Mouse (Mus musculus): ENCODE measurements around the gene Taz. TPM values are rescaled to one million over a fixed set of nuclear protein-coding genes. Genes with fewer than 3 reads are reported as not detected.

The Taz gene
- 77.6 and 87.9 TPM in 2 replicates for polyA plus RNA-seq (2015; fragmentation: Nextera tagmentation; extraction: Ambion mirVana)

DNA sequence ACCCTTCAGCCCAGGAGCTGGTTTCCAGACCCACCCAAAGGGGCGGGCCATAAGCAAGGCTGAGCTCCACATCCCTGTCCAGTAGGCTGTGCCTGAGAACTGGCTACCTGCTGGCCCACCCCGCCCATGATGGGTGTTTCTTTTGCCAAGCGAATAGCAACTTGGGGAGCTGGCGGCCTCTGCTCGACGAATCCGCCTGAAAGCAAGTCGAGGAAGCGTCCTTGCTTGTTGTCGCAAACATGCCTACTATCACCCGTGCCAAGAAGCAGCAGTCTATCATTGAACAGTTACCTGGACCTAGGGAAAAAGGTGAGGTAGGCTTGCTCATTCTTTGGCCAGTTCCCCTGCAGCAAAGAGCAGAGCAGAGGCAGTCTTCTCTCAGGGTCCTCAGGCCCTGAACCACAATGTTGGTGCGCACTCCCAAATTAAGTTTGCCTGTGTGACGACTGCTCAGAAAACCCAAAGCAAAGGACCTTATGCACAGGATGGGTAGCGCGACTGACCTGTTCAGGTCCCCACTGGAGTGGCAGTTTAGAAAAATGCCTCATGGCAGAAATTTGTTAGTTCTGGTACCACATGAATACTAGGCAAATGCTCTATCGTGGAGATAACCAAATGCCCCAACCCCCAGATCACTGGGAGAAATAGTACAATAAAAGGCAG is at the start of gene Taz, which contains the start of gene Dnase1l1:
TSS of gene Taz (plus strand) at position 181 of the 663 bp plus-strand sequence.
TSS of gene Dnase1l1 (minus strand) at position 606 of the 663 bp plus-strand sequence.
- peaks cover 3% of the 10 kb centered on the region; the same call in 1 of the 2 replicates for H3K4me1 ChIP-seq (ENCODE audit: control insufficient read depth, insufficient read depth, low read length)
- peak within 1 kb of the TSS; percentile 78 for H3K9ac ChIP-seq (ENCODE audit: low read length)
- WGBS = 18% methylated on average over 16 of the region's 16 CpGs
- no peaks in the 10 kb centered on the region for H3K9me3 ChIP-seq (replicated peaks; ENCODE audit: control insufficient read depth, low read length)
- peak within 1 kb of the TSS; percentile 79 for H3K4me2 ChIP-seq (ENCODE audit: low read depth, low read length)
- no peaks in the 10 kb centered on the region for H3K36me3 ChIP-seq (ENCODE audit: control insufficient read depth, insufficient read depth)
- H3K4me3 ChIP-seq (ENCODE audit: low read length) = peak within 1 kb of the TSS; percentile 67
- H3K27me3 ChIP-seq (ENCODE audit: control insufficient read depth, insufficient read depth, low read length) = no peaks in the 10 kb centered on the region
- H3K27ac ChIP-seq (ENCODE audit: low read length) = peak within 1 kb of the TSS; percentile 93
- peak; percentile 89 for ATAC-seq (replicated peaks; ENCODE audit: extremely low read depth, insufficient read depth, low FRiP score)

DNA sequence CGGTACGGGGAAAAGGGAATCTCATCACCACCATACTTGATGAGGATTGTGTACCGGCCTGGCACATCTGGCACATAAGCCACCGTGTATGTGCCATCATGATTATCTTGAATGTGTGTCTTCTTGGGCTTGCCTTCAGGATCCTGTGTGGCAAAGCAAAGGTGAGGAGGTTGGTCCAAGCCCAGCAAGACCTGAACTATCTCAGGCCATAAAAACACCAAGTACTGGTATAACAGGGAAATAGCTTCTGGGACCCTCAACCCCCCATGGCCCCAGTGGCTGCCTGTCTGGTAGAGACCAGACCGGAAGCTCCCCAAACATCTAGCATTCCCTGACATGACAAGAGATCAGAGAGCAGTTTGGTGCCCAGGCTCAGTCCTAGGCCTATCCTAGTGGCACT is 48.5 kb upstream of the Taz start:
- Histone ChIP-seq H3K4me1 (ENCODE audit: control insufficient read depth, insufficient read depth, low read length) (no peaks in the 10 kb centered on the region), H3K4me2 (ENCODE audit: low read depth, low read length) (no peak overlapping the region), H3K4me3 (ENCODE audit: low read length) (no peak overlapping the region), H3K27ac (ENCODE audit: low read length) (no peak overlapping the region), H3K36me3 (ENCODE audit: control insufficient read depth, insufficient read depth) (peaks cover 80% of the 10 kb centered on the region), H3K9ac (ENCODE audit: low read length) (no peak overlapping the region), H3K9me3 (replicated peaks; ENCODE audit: control insufficient read depth, low read length) (no peaks in the 10 kb centered on the region), H3K27me3 (ENCODE audit: control insufficient read depth, insufficient read depth, low read length) (no peaks in the 10 kb centered on the region)
- ATAC-seq (replicated peaks; ENCODE audit: extremely low read depth, insufficient read depth, low FRiP score) = no peak
- 85% methylated on average over 5 of the region's 5 CpGs for WGBS

DNA sequence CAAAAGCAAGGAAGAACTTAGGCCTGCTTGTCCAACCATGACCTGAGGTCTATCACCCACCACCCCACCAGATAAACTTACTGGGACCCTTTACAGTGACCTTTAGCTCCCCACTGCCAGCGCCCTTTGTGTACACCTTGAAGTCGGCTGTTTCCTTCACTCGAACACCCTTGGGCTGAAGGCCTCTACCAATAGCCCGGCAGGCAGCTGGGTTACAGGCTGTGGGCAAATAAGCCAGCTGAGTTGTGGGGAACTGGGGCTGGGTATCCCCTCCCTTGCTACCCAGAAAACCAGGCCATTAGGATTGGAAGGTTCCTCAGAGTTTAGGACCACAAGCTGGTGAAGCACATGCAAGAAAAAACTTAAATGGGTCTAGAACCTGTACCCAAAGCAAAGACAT is 41.4 kb upstream of the Taz start:
- Histone ChIP-seq H3K4me2 (ENCODE audit: low read depth, low read length) (no peak overlapping the region), H3K4me3 (ENCODE audit: low read length) (no peak overlapping the region), H3K36me3 (ENCODE audit: control insufficient read depth, insufficient read depth) (peaks cover 61% of the 10 kb centered on the region), H3K4me1 (ENCODE audit: control insufficient read depth, insufficient read depth, low read length) (peaks cover 7% of the 10 kb centered on the region), H3K9ac (ENCODE audit: low read length) (no peak overlapping the region), H3K9me3 (replicated peaks; ENCODE audit: control insufficient read depth, low read length) (no peaks in the 10 kb centered on the region), H3K27me3 (ENCODE audit: control insufficient read depth, insufficient read depth, low read length) (no peaks in the 10 kb centered on the region), H3K27ac (ENCODE audit: low read length) (no peak overlapping the region)
- 90% methylated on average over 4 of the region's 4 CpGs for whole genome bisulfite sequencing
- no peak for ATAC-seq (replicated peaks; ENCODE audit: extremely low read depth, insufficient read depth, low FRiP score)

DNA sequence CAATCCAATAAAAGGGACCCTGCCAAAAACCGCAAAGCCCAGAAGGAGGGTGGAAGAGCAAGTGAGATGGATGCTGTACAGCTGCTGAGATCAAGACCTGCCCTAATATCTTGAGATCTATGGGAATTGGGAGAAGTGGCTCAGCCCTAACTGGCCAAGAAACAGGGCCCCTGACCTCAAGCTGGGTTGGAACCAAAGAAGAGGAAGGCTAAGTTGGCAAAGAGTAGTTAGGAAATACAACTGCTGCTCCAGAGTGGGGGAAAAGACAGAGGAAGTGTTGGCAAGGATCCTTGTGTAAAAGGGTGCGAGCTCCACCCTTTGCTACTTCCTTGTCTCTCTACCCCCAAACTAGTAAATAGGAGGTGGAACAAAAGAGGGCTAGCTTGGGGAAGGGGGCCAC is 38.3 kb upstream of the Taz start:
- peak overlapping the region; percentile 69 for H3K4me3 ChIP-seq (ENCODE audit: low read length)
- H3K27ac ChIP-seq (ENCODE audit: low read length) = peak overlapping the region; percentile 94
- no peak for ATAC-seq (replicated peaks; ENCODE audit: extremely low read depth, insufficient read depth, low FRiP score)
- 57% methylated on average over 2 of the region's 2 CpGs for WGBS
- no peaks in the 10 kb centered on the region for H3K9me3 ChIP-seq (replicated peaks; ENCODE audit: control insufficient read depth, low read length)
- H3K27me3 ChIP-seq (ENCODE audit: control insufficient read depth, insufficient read depth, low read length) = no peaks in the 10 kb centered on the region
- H3K9ac ChIP-seq (ENCODE audit: low read length) = peak overlapping the region; percentile 68
- H3K4me1 ChIP-seq (ENCODE audit: control insufficient read depth, insufficient read depth, low read length) = peaks cover 7% of the 10 kb centered on the region
- peaks cover 39% of the 10 kb centered on the region for H3K36me3 ChIP-seq (ENCODE audit: control insufficient read depth, insufficient read depth)
- peak overlapping the region; percentile 75 for H3K4me2 ChIP-seq (ENCODE audit: low read depth, low read length)

DNA sequence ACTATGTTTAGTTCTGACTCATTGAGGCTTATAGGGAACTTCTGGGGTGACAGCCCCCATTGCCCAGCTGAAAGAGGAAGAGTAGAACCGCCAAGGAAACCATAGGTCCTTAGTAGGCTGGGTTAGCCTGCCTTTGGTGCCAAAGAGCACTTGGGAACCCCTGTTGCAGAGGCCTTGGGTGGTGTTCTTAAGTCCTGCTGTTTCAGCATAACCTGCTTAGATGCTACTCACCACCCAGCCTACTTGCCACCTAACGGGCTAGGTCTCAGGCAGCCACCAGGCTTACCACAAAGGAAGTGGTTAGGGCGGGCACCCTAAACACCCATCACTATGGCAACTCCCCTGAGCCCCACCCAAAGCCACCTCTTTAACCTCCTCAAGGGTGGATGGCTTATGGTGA is 37.9 kb upstream of the Taz start:
- H3K4me1 ChIP-seq (ENCODE audit: control insufficient read depth, insufficient read depth, low read length) = peaks cover 7% of the 10 kb centered on the region
- peak overlapping the region; percentile 75 for H3K4me2 ChIP-seq (ENCODE audit: low read depth, low read length)
- H3K9me3 ChIP-seq (replicated peaks; ENCODE audit: control insufficient read depth, low read length) = no peaks in the 10 kb centered on the region
- ATAC-seq (replicated peaks; ENCODE audit: extremely low read depth, insufficient read depth, low FRiP score) = no peak
- H3K36me3 ChIP-seq (ENCODE audit: control insufficient read depth, insufficient read depth) = peaks cover 35% of the 10 kb centered on the region
- peak overlapping the region; percentile 69 for H3K4me3 ChIP-seq (ENCODE audit: low read length)
- no peaks in the 10 kb centered on the region for H3K27me3 ChIP-seq (ENCODE audit: control insufficient read depth, insufficient read depth, low read length)
- WGBS = 31% methylated on average over 3 of the region's 3 CpGs
- H3K27ac ChIP-seq (ENCODE audit: low read length) = peak overlapping the region; percentile 94
- peak overlapping the region; percentile 68 for H3K9ac ChIP-seq (ENCODE audit: low read length)

DNA sequence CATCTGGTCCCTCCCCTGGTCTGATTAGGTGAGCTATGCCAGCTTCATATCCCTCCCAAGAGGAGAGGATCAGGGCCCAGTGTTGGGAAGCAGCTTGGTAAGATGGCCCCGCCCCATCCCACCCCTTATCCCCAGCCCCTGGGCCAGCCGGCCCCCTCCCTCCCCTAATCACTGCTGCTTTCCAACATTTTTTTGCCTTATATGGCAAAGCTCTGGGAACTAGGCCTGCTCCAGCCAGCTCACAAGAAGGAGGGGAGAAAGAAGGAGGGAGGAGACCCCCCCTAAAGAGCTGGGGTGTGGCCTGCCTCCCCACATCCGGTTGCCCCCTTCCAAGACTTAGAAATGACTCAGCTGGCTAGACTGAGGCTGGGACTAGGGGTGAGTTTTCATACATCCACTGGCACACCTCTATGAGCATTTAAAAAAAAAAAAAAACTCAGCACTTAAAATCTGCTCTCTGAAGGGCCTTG is 37.1 kb upstream of the Taz start:
- peaks cover 28% of the 10 kb centered on the region for H3K36me3 ChIP-seq (ENCODE audit: control insufficient read depth, insufficient read depth)
- peak overlapping the region; percentile 86 for H3K9ac ChIP-seq (ENCODE audit: low read length)
- no peaks in the 10 kb centered on the region for H3K27me3 ChIP-seq (ENCODE audit: control insufficient read depth, insufficient read depth, low read length)
- H3K9me3 ChIP-seq (replicated peaks; ENCODE audit: control insufficient read depth, low read length) = no peaks in the 10 kb centered on the region
- H3K4me3 ChIP-seq (ENCODE audit: low read length) = peak overlapping the region; percentile 69
- peak overlapping the region; percentile 75 for H3K4me2 ChIP-seq (ENCODE audit: low read depth, low read length)
- peak overlapping the region; percentile 94 for H3K27ac ChIP-seq (ENCODE audit: low read length)
- WGBS = 24% methylated on average over 3 of the region's 3 CpGs
- peak; percentile 63 for ATAC-seq (replicated peaks; ENCODE audit: extremely low read depth, insufficient read depth, low FRiP score)
- H3K4me1 ChIP-seq (ENCODE audit: control insufficient read depth, insufficient read depth, low read length) = peaks cover 9% of the 10 kb centered on the region

DNA sequence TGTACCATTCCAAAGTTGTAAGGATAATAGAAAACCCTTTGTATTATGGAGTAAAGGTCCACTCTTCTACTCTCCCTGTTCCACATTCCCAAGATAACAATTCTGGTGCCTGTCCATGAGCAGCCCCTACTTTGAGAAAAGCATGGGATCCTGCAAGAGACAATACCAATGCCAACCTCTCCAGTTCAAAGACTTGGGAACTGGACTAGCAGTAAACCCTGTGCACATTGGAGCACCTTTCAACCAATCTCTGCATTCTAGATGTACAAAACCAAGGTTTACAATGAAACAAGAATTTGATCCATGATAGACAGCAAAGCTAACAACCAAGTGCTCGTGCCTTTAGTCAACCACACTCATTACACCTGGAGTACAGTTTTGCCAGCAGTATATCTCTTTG is 36.6 kb upstream of the Taz start:
- no peak for ATAC-seq (replicated peaks; ENCODE audit: extremely low read depth, insufficient read depth, low FRiP score)
- H3K4me3 ChIP-seq (ENCODE audit: low read length) = peak overlapping the region; percentile 69
- WGBS = 27% methylated on average over 1 of the region's 1 CpGs
- peak overlapping the region; percentile 94 for H3K27ac ChIP-seq (ENCODE audit: low read length)
- peaks cover 24% of the 10 kb centered on the region for H3K36me3 ChIP-seq (ENCODE audit: control insufficient read depth, insufficient read depth)
- no peaks in the 10 kb centered on the region for H3K27me3 ChIP-seq (ENCODE audit: control insufficient read depth, insufficient read depth, low read length)
- H3K4me1 ChIP-seq (ENCODE audit: control insufficient read depth, insufficient read depth, low read length) = peaks cover 9% of the 10 kb centered on the region
- H3K9me3 ChIP-seq (replicated peaks; ENCODE audit: control insufficient read depth, low read length) = no peaks in the 10 kb centered on the region
- peak overlapping the region; percentile 75 for H3K4me2 ChIP-seq (ENCODE audit: low read depth, low read length)
- peak overlapping the region; percentile 86 for H3K9ac ChIP-seq (ENCODE audit: low read length)

DNA sequence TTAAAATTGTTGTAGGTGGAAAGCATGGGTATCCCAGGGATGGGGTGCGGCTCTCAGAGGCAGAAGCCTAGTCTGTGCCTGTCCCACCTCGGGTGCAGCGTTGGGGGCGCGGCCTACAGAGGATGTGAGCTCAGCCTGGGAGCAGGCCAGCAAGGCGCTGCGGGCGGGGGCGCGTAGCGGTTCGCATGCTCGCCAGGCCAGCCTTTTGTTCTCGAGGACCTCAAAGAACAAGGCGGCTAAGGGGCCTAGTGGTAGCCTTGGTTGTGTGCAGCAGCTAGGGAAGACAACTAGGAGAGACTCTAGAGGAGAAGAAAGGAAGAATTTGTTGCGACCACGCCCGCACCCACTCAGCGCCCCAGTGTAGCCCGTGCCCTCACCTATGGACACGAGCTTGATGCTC is 36.0 kb upstream of the Taz start:
- H3K4me2 ChIP-seq (ENCODE audit: low read depth, low read length) = peak overlapping the region; percentile 75
- H3K4me1 ChIP-seq (ENCODE audit: control insufficient read depth, insufficient read depth, low read length) = peaks cover 9% of the 10 kb centered on the region
- H3K9ac ChIP-seq (ENCODE audit: low read length) = peak overlapping the region; percentile 86
- H3K4me3 ChIP-seq (ENCODE audit: low read length) = peak overlapping the region; percentile 69
- ATAC-seq (replicated peaks; ENCODE audit: extremely low read depth, insufficient read depth, low FRiP score) = peak; percentile 51
- peak overlapping the region; percentile 94 for H3K27ac ChIP-seq (ENCODE audit: low read length)
- WGBS = 11% methylated on average over 21 of the region's 21 CpGs
- no peaks in the 10 kb centered on the region for H3K27me3 ChIP-seq (ENCODE audit: control insufficient read depth, insufficient read depth, low read length)
- peaks cover 24% of the 10 kb centered on the region for H3K36me3 ChIP-seq (ENCODE audit: control insufficient read depth, insufficient read depth)
- no peaks in the 10 kb centered on the region for H3K9me3 ChIP-seq (replicated peaks; ENCODE audit: control insufficient read depth, low read length)

DNA sequence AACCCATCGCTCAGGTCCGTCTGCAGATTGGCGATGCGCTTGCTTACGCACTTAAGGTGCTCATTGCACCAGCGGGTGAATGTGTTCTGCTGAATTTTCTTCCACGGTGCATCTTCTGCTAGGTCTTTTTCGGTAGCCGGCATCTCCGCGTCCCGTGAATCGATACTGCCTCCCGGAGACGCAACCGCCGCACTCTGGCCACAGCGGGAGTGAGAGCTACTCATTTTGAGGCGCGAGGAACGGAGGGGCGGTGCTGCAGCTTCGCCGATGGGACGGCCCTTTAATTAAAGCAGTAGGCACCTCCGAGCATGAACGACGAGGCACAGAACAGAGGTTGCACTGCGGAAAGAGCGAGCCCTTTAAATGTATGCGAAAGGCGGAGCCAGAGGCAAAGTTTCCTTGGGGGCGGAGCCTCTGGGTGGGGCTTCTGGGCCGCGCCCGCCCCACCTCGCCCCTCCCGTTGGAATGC is 35.5 kb upstream of the Taz start:
- H3K4me1 ChIP-seq (ENCODE audit: control insufficient read depth, insufficient read depth, low read length) = peaks cover 9% of the 10 kb centered on the region
- peak overlapping the region; percentile 94 for H3K27ac ChIP-seq (ENCODE audit: low read length)
- H3K36me3 ChIP-seq (ENCODE audit: control insufficient read depth, insufficient read depth) = peaks cover 20% of the 10 kb centered on the region
- peak; percentile 83 for ATAC-seq (replicated peaks; ENCODE audit: extremely low read depth, insufficient read depth, low FRiP score)
- peak overlapping the region; percentile 69 for H3K4me3 ChIP-seq (ENCODE audit: low read length)
- H3K9me3 ChIP-seq (replicated peaks; ENCODE audit: control insufficient read depth, low read length) = no peaks in the 10 kb centered on the region
- 14% methylated on average over 38 of the region's 38 CpGs for WGBS
- H3K9ac ChIP-seq (ENCODE audit: low read length) = peak overlapping the region; percentile 86
- H3K4me2 ChIP-seq (ENCODE audit: low read depth, low read length) = peak overlapping the region; percentile 75
- no peaks in the 10 kb centered on the region for H3K27me3 ChIP-seq (ENCODE audit: control insufficient read depth, insufficient read depth, low read length)

Data from heart, embryonic 16.5 days (tissue).